ENCODE assay signal across 22 mouse cellular contexts in the genomic region with DNA sequence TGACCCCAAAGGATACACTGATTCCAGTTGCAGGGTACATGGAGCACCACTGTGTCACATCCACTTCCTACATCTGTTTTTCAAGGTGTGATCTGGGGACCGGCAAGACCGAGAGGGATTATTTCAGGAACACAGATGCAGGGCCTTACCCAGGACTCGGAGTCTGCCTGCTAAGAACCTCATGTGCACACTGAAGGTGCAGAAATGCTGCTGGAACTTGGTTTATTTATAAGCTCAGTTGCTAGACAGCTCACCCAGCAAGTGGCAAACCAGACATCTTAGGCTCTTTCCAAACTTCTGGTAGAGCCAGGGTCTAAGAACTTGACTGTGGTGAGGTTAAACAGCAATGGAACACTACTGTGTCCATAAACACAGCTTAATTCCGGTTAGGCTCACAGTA.
"Had no signal": no experiment of that assay in that cellular context is flagged by ENCODE, and none has a peak within 500 bp of the region (broad histone marks: within the 10 kb centered on the region; RNA-seq: fewer than 3 reads in every experiment).

No protein-coding gene starts in this region.

- DNase-seq: heart, postnatal 10 days; heart, postnatal 14 days; heart, postnatal 36 days; heart, postnatal 4 days; kidney, adult 11 months; kidney, adult 18-20 months; kidney, adult 2 months; kidney, adult 8-10 months; kidney, adult 9 months; kidney, postnatal 10 days; kidney, postnatal 14 days; kidney, postnatal 25 days; kidney, postnatal 36 days; kidney, postnatal 4 days; layer of hippocampus, adult 9-11 months; layer of hippocampus, postnatal 36 days had no signal

- ATAC-seq: hindbrain, embryonic 16.5 days; hindbrain, postnatal 0 days; inflammation-experienced regulatory T-cells, adult 6 months; intestine, embryonic 15.5 days; intestine, embryonic 16.5 days; intestine, postnatal 0 days had no signal
